Mouse (Mus musculus): ENCODE results near the gene Dpyd. TPM values are rescaled to one million over a fixed set of nuclear protein-coding genes. Genes with fewer than 3 reads are reported as not detected.

Dpyd gene
- polyA plus RNA-seq, 1 experiment from 2014 or later: 2.8 TPM

GRCm38 (mm10) chr3:118750269-118750668 is 188.3 kb downstream of the Dpyd start:
- Histone ChIP-seq H3K9me3 (replicated peaks) (no peaks in the 10 kb centered on the region), H3K27me3 (no peaks in the 10 kb centered on the region)
- no peak for ATAC-seq (replicated peaks; ENCODE audit: insufficient number of reproducible peaks, insufficient read depth, low FRiP score, low read depth)

GRCm38 (mm10) chr3:118753623-118754022 is 191.7 kb downstream of the Dpyd start:
- Histone ChIP-seq H3K4me3 (no peak overlapping the region), H3K9ac (no peak overlapping the region), H3K4me2 (no peak overlapping the region), H3K36me3 (no peaks in the 10 kb centered on the region), H3K27ac (no peak overlapping the region), H3K9me3 (replicated peaks) (no peaks in the 10 kb centered on the region), H3K27me3 (no peaks in the 10 kb centered on the region), H3K4me1 (replicated peaks) (no peaks in the 10 kb centered on the region)
- ATAC-seq (replicated peaks; ENCODE audit: insufficient number of reproducible peaks, insufficient read depth, low FRiP score, low read depth): no peak
- 68% methylated on average over 2 of the region's 2 CpGs for WGBS

More at GRCm38 (mm10) chr3:118750269-118750668, 188.3 kb downstream of the Dpyd start:
- no peaks in the 10 kb centered on the region for H3K36me3 ChIP-seq
- no peaks in the 10 kb centered on the region for H3K4me1 ChIP-seq (replicated peaks)
- H3K9ac ChIP-seq: no peak overlapping the region
- 66% methylated on average over 3 of the region's 3 CpGs for WGBS
- no peak overlapping the region for H3K27ac ChIP-seq
- H3K4me3 ChIP-seq: no peak overlapping the region
- no peak overlapping the region for H3K4me2 ChIP-seq

- ATAC-seq (replicated peaks; ENCODE audit: insufficient number of reproducible peaks, insufficient read depth, low FRiP score, low read depth): no peak
Measured at GRCm38 (mm10) chr3:118756099-118756498, 194.2 kb downstream of the Dpyd start.

GRCm38 (mm10) chr3:118812885-118813284 is 251.0 kb downstream of the Dpyd start:
- no peak for ATAC-seq (replicated peaks; ENCODE audit: insufficient number of reproducible peaks, insufficient read depth, low FRiP score, low read depth)
- H3K4me1 ChIP-seq (replicated peaks): no peaks in the 10 kb centered on the region
- WGBS: 70% methylated on average over 1 of the region's 1 CpGs
- H3K9me3 ChIP-seq (replicated peaks): no peaks in the 10 kb centered on the region
- no peaks in the 10 kb centered on the region for H3K27me3 ChIP-seq
- no peak overlapping the region for H3K27ac ChIP-seq
- no peak overlapping the region for H3K9ac ChIP-seq
- H3K4me2 ChIP-seq: no peak overlapping the region
- no peak overlapping the region for H3K4me3 ChIP-seq
- H3K36me3 ChIP-seq: no peaks in the 10 kb centered on the region

More at GRCm38 (mm10) chr3:118756099-118756498, 194.2 kb downstream of the Dpyd start:
- H3K4me2 ChIP-seq: no peak overlapping the region
- H3K9me3 ChIP-seq (replicated peaks): no peaks in the 10 kb centered on the region
- H3K27ac ChIP-seq: no peak overlapping the region
- H3K4me1 ChIP-seq (replicated peaks): no peaks in the 10 kb centered on the region
- no peak overlapping the region for H3K9ac ChIP-seq
- no peaks in the 10 kb centered on the region for H3K36me3 ChIP-seq
- no peaks in the 10 kb centered on the region for H3K27me3 ChIP-seq
- WGBS: 55% methylated on average over 1 of the region's 1 CpGs
- H3K4me3 ChIP-seq: no peak overlapping the region

GRCm38 (mm10) chr3:118850613-118851527 is 288.9 kb downstream of the Dpyd start:
- Histone ChIP-seq H3K36me3 (no peaks in the 10 kb centered on the region), H3K27ac (no peak overlapping the region), H3K9me3 (replicated peaks) (no peaks in the 10 kb centered on the region), H3K4me1 (replicated peaks) (no peaks in the 10 kb centered on the region), H3K9ac (no peak overlapping the region), H3K4me2 (no peak overlapping the region), H3K4me3 (no peak overlapping the region), H3K27me3 (no peaks in the 10 kb centered on the region)
- ATAC-seq (replicated peaks; ENCODE audit: insufficient number of reproducible peaks, insufficient read depth, low FRiP score, low read depth): no peak
- WGBS: 40% methylated on average over 4 of the region's 4 CpGs

GRCm38 (mm10) chr3:118852711-118853110 is 290.8 kb downstream of the Dpyd start:
- no peaks in the 10 kb centered on the region for H3K4me1 ChIP-seq (replicated peaks)
- H3K4me3 ChIP-seq: no peak overlapping the region
- no peak overlapping the region for H3K9ac ChIP-seq
- H3K4me2 ChIP-seq: no peak overlapping the region
- no peaks in the 10 kb centered on the region for H3K36me3 ChIP-seq
- no peaks in the 10 kb centered on the region for H3K9me3 ChIP-seq (replicated peaks)
- no peaks in the 10 kb centered on the region for H3K27me3 ChIP-seq
- WGBS: 75% methylated on average over 5 of the region's 5 CpGs
- ATAC-seq (replicated peaks; ENCODE audit: insufficient number of reproducible peaks, insufficient read depth, low FRiP score, low read depth): no peak
- no peak overlapping the region for H3K27ac ChIP-seq

GRCm38 (mm10) chr3:118855411-118855810 is 293.5 kb downstream of the Dpyd start:
- 50% methylated on average over 7 of the region's 7 CpGs for WGBS
- Histone ChIP-seq H3K9me3 (replicated peaks) (no peaks in the 10 kb centered on the region), H3K4me3 (no peak overlapping the region), H3K27me3 (no peaks in the 10 kb centered on the region), H3K9ac (no peak overlapping the region), H3K4me2 (no peak overlapping the region), H3K36me3 (no peaks in the 10 kb centered on the region), H3K27ac (no peak overlapping the region), H3K4me1 (replicated peaks) (no peaks in the 10 kb centered on the region)
- ATAC-seq (replicated peaks; ENCODE audit: insufficient number of reproducible peaks, insufficient read depth, low FRiP score, low read depth): no peak

- no peaks in the 10 kb centered on the region for H3K27me3 ChIP-seq
- no peaks in the 10 kb centered on the region for H3K36me3 ChIP-seq
- no peak for ATAC-seq (replicated peaks; ENCODE audit: insufficient number of reproducible peaks, insufficient read depth, low FRiP score, low read depth)
- no peak overlapping the region for H3K4me2 ChIP-seq
- H3K9ac ChIP-seq: no peak overlapping the region
- no peak overlapping the region for H3K4me3 ChIP-seq
- WGBS: 67% methylated on average over 10 of the region's 10 CpGs
- no peaks in the 10 kb centered on the region for H3K4me1 ChIP-seq (replicated peaks)
- H3K9me3 ChIP-seq (replicated peaks): no peaks in the 10 kb centered on the region
- no peak overlapping the region for H3K27ac ChIP-seq
Measured at GRCm38 (mm10) chr3:118869113-118870107, 307.5 kb downstream of the Dpyd start.

- Histone ChIP-seq H3K9ac (no peak overlapping the region), H3K4me2 (no peak overlapping the region), H3K27ac (no peak overlapping the region), H3K36me3 (no peaks in the 10 kb centered on the region), H3K4me1 (replicated peaks) (no peaks in the 10 kb centered on the region), H3K9me3 (replicated peaks) (no peaks in the 10 kb centered on the region), H3K4me3 (no peak overlapping the region), H3K27me3 (no peaks in the 10 kb centered on the region)
- no peak for ATAC-seq (replicated peaks; ENCODE audit: insufficient number of reproducible peaks, insufficient read depth, low FRiP score, low read depth)
- WGBS: 79% methylated on average over 2 of the region's 2 CpGs
Measured at GRCm38 (mm10) chr3:118875871-118876270, 313.9 kb downstream of the Dpyd start.

GRCm38 (mm10) chr3:118899036-118899435 is 337.1 kb downstream of the Dpyd start:
- no peak overlapping the region for H3K4me3 ChIP-seq
- H3K4me1 ChIP-seq (replicated peaks): no peaks in the 10 kb centered on the region
- no peak overlapping the region for H3K4me2 ChIP-seq
- no peak overlapping the region for H3K9ac ChIP-seq
- ATAC-seq (replicated peaks; ENCODE audit: insufficient number of reproducible peaks, insufficient read depth, low FRiP score, low read depth): no peak
- H3K27me3 ChIP-seq: no peaks in the 10 kb centered on the region
- H3K9me3 ChIP-seq (replicated peaks): no peaks in the 10 kb centered on the region
- no peak overlapping the region for H3K27ac ChIP-seq
- no peaks in the 10 kb centered on the region for H3K36me3 ChIP-seq
- WGBS: 80% methylated on average over 11 of the region's 11 CpGs

GRCm38 (mm10) chr3:118991312-118991711 is 429.4 kb downstream of the Dpyd start:
- H3K4me3 ChIP-seq: no peak overlapping the region
- no peaks in the 10 kb centered on the region for H3K27me3 ChIP-seq
- ATAC-seq (replicated peaks; ENCODE audit: insufficient number of reproducible peaks, insufficient read depth, low FRiP score, low read depth): no peak
- no peak overlapping the region for H3K27ac ChIP-seq
- H3K36me3 ChIP-seq: no peaks in the 10 kb centered on the region
- H3K4me2 ChIP-seq: no peak overlapping the region
- WGBS: 81% methylated on average over 2 of the region's 2 CpGs
- H3K9ac ChIP-seq: no peak overlapping the region
- no peaks in the 10 kb centered on the region for H3K9me3 ChIP-seq (replicated peaks)
- H3K4me1 ChIP-seq (replicated peaks): no peaks in the 10 kb centered on the region
